Mouse (Mus musculus) naive thymus-derived CD4-positive, alpha-beta T cell, adult 2 months (primary cell): ENCODE measurements around the gene Npy2r.

Source experiments
- DNase-seq: peaks from one replicate; pipeline ENCODE4 v3.0.0-alpha.2; 2011; ENCODE audit warnings: low read depth

Npy2r gene

DNA sequence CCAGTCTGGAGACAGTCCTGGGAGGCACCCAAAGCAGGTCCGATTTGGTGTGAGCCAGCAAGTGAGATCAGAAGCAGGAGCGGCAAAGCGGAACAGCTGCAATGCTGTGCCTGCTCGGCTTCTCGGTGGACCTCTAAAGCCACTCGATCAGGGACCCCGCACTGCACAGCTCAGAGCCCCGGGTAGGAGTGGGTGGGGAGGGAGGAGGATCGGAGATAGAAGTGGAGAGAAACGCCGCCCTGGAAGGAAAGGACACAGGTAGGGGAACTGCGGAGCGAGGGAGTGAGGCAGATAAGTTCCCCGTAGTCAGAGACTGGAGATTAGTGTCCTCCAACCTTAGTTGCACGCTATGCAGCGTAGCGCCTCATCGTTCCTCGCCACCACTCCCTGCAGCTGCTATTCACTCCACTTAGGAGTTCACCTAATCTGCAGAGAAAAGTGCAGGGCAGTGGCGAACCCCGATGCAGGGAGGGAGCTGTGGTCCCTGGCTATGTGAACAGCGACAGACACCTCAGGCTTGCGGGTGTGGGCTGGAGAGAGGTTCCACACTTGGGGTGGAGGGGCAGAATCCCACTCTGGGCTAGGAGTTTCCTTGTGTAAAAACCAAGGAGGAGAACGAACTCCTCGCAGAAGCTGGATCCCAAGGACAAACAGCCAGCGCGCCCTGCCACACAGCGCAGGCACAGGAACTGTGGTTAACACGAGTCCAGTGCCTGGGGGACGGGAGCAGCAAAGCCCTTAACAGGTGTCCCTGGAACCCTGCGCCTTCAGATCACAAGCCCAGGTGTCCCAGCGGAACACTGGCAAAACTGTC lies at the start of gene Npy2r:
Gene Npy2r, minus strand, starts transcription at position 177 of the 814 bp plus-strand sequence.
- DNase-seq, result no peak

GRCm38 (mm10) chr3:82557786-82558185 lies 9.9 kb upstream of the Npy2r start:
- no peak for DNase-seq

DNA sequence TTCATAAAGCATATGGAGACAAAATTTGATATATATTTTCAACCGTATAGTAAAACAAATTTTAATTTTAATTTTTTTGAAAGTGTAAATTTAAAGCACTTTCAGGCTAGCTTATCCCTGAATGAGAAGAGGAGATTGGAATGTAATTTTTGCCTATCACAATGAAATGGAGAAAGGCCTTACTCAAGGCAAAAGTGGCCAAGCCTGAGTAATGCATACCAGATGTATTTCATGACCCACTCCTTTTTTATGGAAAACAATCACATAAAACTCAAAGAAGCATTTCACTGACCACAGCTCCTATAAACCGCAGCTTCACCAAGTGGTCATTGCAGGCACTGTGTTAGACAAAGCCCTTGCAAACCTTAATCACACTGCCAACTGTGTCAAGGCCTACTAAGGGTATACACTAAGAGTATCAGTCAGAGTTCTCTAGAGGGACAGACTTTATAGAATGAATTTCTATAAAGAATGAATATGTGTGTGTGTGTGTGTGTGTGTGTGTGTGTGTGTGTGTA lies 8.5 kb upstream of the Npy2r start:
- no peak for DNase-seq

DNA sequence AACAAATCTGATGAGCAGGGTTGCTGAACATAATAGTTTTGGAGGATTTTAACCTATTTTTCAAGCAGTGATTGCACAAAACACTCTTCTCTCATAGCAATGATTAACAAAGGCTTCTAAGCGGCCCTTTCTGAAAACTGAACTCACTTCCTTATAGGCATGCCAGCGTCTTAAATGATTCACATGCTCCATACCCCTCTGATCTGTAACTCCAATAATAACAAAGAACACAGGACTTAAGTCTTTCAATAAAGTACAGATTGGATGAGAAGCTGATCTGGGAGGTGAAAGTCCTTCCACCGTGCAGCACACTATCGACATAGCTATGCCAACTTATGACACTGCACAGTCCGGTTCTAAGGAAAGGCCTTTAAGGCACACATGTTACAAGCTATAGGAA lies 2.0 kb upstream of the Npy2r start:
- no peak for DNase-seq

GRCm38 (mm10) chr3:82548753-82549152 lies 869 bp upstream of the Npy2r start:
- DNase-seq, result no peak

GRCm38 (mm10) chr3:82541449-82541848 lies 6.4 kb downstream of the Npy2r start:
- DNase-seq, result no peak

DNA sequence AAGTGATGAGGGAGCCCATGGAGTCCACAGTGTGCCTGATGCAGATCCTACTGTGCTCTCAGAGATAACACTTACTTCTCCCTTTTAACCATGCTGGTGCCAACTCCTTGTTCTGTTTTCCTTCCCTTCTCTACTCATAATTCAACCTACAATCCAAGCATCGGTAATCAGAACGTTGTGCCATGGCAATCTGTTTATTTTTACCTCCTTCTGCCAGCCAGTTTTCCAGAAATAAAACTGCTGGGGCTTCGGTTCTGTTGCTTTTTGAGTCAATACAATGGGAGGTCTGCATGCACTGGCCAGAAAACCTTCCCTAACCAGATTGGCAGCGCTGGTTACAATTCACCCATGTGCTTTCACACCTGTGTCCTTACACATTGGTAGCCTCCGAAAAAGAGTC lies 7.9 kb downstream of the Npy2r start:
- DNase-seq, result no peak

DNA sequence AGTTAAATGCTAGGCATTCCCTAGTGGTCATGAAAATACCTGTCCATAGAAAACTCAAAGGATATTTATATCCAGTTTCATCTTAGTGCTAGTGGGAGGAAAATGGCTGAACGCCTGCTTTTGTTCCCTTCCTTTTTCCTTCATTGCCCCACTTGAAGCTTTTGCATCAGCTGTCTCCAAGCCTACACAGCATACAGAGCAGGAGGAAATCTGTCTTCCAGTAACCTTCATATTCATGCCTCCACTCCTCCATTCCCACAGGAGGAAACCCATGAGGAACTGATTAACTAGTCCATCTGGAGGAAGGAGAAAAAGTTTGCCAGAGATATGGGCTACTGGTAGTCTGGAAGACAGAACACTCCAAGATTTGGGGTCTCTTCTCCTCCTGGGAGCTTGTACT lies 23.1 kb downstream of the Npy2r start:
- no peak for DNase-seq

GRCm38 (mm10) chr3:82498006-82498405 lies 49.9 kb downstream of the Npy2r start:
- no peak for DNase-seq
